Mouse (Mus musculus): Measurements from ENCODE around the gene 1700020D05Rik.
"Not testable (repeated sequence)": the region's sequence is repeated elsewhere in the genome, so short reads cannot be mapped to it uniquely, and the experiment has no call there.

Gene 1700020D05Rik

GRCm38 (mm10) chr19:5494314-5494713 is 9.3 kb downstream of the 1700020D05Rik start:
- no peak for DNase-seq

GRCm38 (mm10) chr19:5493301-5493721 is 10.3 kb downstream of the 1700020D05Rik start:
- not testable (repeated sequence) for DNase-seq

DNA sequence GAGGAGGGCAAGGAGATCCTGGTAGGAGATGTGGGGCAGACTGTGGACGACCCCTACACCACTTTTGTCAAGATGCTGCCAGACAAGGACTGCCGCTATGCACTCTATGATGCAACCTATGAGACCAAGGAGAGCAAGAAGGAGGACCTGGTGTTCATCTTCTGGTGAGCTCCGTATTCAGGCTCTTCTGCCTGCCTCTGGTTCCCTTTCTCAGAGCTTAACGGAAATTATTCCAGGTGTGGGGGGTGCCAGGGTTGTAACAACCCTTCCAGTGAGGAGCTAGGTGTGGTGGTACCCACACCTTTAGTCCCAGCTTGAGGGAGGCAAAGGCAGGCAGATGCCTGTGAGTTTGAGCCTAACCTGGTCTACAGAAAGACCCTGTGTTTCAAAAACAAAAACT is 10.9 kb downstream of the 1700020D05Rik start:
- no peak for DNase-seq

DNA sequence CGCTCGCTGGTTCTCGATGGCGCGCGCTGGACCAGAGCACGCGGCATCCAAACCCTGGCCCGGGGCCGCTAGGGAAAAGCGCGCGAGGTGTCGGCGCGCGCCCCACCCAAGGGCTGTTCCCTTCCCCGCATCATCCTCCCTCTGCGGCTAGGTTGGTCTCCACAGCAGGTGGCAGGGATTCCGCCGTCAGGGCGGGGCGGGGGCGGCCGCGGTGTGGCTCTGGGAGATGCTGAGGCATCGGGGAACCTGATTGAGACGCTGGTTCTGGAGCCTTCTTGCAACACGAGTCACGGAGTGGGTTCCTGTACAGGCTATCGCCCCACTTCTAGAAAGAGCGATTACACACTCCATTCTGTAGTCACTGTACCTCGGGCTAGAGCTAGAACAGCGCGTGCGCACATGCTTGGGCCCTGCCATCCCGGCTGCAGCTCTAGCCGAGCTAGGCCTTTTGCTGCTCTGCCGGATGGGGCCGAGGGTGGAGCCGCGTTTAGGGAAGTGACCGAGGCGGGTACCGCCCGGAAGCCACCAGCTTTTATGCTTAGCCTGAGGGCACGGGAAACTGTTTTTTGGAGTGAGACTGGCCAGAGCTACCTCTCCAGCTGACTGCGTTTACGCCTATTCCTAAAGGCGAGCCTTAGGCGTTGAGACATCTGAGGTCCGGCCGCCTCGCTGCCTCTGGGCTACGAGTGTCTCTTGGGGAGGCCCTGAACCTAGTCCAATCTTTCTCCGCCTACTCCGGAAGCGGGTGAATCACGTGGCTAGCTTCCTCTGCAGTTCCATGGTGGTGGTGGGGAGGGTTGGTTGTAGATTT is 12.5 kb downstream of the 1700020D05Rik start:
- DNase-seq, result peak; percentile 84

DNA sequence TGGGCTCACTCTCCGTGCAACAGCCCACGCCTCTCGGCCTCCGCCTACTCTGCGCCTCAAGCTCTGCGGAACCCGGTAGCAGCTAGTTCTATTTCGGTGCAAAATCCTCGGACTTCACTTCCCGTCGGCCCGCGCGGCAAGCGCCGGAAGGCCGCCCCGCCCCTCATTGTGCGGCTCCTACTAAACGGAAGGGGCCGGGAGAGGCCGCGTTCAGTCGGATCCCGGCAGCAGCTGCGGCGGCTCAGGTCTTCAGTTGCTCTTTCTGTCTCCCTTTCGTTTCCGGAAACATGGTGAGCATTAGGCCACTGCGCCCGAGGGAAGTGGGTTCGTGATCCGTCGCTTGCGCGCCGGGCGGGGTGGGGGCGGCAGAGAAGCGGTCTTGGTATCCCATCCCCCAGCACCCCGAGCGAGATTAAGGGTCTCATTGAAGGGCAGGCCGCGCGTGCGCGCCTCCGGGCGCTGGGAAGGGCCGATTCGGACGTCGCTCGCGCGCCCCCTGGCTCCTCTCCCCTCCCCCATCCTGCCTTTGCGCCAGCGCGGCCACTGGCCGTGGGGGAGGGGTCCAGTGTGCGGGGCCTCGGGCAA is 13.2 kb downstream of the 1700020D05Rik start, which contains the start of gene Cfl1:
Gene Cfl1 (plus strand): TSS at position 143 of the 585 bp plus-strand sequence.
- DNase-seq, result peak; percentile 92 to 94

DNA sequence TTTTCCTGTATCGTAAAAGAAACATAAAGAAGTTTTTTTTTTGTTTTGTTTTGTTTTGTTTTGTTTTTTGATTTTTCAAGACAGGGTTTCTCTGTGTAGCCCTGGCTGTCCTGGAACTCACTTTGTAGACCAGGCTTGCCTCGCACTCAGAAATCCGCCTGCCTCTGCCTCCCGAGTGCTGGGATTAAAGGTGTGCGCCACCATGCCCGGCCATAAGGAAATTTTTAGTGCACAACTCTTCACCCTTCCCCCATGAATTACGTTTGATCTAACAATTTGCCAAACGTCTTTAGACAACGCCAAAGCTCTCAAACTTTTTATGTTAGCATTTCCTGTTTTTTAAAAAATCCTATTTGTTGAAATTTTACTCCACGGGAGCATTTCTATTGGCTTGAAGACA is 13.9 kb downstream of the 1700020D05Rik start:
- DNase-seq, result not testable (repeated sequence)

DNA sequence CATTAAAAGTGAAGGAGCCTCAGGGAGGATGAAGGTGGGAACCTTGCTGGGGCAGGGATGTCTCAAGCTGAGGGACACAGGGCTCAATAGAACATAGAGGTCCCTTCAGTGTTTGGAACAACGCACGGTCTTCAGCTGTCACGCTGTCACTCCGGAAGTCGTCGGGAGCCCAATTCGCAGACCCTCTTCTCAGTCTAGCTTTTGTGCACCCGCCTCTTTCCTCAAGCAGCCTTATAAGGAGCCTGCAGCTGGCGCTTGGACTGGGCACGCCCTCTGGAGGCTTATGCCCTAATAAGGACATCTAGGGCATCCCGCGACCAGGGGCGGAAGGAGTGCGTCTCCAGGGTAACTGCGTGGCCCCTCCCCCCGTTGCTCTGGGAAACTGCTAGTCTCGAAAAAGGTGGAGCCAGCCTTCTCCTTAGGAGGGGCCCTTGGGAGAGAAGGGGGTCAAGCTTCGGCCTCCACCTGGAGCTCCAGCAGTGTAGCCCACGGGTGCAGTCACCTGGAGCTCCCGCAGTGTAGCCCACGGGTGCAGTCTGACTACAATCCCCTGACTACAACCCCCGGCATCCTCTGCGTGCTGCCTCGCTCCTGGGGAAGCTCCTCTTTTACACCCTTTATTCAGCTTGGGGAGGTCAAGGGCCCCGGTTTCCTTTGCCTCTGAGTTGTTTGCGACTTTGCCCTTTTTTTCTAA is 14.6 kb downstream of the 1700020D05Rik start:
- peak; percentile 95 to 96 for DNase-seq

- peak; percentile 94 to 97 for DNase-seq
Measured at GRCm38 (mm10) chr19:5487768-5488550, 15.6 kb downstream of the 1700020D05Rik start, which contains the start of gene Mus81. Gene Mus81, minus strand, starts transcription at chr19:5488402.

- DNase-seq, result no peak
Measured at GRCm38 (mm10) chr19:5486771-5487170, 16.8 kb downstream of the 1700020D05Rik start.

GRCm38 (mm10) chr19:5486286-5486685 is 17.3 kb downstream of the 1700020D05Rik start:
- DNase-seq, result no peak

GRCm38 (mm10) chr19:5485821-5486220 is 17.8 kb downstream of the 1700020D05Rik start:
- no peak for DNase-seq

DNA sequence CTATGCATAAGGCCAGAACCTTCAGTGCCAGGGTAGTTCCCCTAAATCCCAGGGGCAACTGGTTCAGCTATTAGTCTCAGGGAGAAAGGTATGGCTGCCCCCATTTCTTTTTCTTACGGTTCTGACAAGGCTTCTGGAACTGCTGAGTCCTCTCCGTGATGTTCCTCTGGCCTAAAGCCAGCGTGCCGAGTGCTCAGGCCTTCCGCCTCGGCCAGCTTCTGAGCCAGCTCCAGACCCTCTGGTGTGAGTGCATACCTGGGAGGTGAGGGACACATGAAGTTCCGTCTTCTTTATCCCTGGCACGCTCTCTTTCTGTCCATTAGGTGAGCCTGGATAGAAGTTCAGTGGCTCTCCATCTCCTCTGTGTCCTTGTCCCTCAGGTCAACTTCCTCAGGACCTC is 18.2 kb downstream of the 1700020D05Rik start:
- no peak for DNase-seq

GRCm38 (mm10) chr19:5484496-5484895 is 19.1 kb downstream of the 1700020D05Rik start:
- no peak for DNase-seq

- no peak for DNase-seq
Measured at GRCm38 (mm10) chr19:5483386-5484359, 19.9 kb downstream of the 1700020D05Rik start.

DNA sequence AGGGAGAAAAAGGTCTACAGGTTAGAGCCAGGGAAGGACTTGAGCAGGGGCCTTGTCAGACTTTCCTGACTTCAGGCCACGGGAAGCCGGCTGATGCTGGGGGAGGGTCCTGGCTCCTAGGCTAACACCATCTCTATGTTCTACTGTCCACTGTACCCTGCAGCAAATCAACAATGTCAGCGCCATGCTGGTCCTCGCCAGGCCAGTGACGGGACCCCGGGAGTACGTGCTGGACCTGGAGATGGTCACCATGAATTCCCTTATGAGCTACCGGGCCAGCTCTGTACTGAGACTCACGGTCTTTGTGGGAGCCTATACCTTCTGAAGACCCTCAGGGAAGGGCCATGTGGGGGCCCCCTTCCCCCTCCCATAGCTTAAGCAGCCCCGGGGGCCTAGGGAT is 22.2 kb downstream of the 1700020D05Rik start:
- DNase-seq, result no peak

DNA sequence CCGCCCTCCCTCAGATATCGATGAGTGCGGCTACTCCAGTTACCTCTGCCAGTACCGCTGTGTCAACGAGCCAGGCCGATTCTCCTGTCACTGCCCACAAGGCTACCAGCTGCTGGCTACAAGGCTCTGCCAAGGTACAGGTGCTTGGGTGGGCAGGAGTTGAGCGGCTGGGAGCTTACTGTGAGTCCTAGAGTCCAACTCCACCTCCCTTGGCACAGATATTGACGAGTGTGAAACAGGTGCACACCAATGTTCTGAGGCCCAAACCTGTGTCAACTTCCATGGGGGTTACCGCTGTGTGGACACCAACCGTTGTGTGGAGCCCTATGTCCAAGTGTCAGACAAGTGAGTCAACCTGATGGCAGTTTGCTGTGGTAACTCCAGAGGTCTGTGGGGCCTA is 23.6 kb downstream of the 1700020D05Rik start:
- DNase-seq, result no peak

DNA sequence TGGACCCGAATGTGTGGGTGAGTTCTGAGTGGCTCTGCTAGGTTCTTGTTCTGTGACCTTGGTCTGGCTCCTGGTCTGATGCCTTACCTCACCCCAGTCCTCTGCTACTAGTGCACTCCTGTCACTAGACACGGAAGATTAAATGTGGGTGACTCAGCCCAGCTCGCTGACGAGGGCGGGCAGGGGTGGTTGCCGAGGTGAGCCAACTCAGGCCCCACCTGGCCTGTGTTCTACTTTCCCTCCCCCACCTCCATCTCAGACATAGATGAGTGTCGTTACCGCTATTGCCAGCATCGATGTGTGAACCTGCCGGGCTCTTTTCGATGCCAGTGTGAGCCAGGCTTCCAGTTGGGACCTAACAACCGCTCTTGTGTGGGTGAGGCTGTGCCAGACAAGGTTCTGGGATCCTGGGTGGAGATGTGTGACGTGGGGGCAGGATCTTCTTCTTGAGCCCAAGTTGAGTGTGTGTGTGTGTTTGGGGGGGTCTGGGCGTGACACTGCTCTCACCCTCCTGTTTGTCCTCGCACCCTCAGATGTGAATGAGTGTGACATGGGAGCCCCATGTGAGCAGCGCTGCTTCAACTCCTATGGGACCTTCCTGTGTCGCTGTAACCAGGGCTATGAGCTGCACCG is 25.8 kb downstream of the 1700020D05Rik start:
- DNase-seq, result no peak

DNA sequence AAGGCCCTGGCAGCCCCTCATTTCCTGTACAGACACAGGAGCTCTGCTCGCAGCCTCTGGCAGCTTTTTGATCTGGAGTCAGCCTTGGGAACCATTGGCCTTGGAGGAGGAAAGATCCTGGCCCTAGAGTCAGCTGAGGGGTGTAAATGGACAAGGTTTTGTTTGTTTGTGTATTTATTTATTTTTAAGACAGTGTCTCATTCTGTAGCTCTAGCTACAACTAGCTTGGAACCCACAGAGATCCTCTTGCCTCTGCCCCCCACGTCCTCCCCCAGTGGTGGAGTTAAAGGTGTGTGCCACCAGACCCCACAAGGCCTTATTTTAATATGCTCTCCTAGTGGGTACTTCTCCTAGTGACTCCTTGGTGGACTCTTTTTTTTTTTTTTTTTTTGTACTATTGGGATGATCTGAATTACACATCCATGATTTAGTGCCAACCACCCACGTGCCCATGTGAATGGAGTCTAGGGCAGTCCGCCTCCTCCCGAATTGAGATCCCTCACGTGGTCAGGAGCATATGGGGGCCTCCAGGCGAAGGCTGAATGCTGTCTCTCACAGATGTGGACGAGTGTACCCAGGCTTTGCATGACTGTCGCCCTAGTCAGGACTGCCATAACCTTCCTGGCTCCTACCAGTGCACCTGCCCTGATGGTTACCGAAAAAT is 26.5 kb downstream of the 1700020D05Rik start:
- DNase-seq, result no peak

DNA sequence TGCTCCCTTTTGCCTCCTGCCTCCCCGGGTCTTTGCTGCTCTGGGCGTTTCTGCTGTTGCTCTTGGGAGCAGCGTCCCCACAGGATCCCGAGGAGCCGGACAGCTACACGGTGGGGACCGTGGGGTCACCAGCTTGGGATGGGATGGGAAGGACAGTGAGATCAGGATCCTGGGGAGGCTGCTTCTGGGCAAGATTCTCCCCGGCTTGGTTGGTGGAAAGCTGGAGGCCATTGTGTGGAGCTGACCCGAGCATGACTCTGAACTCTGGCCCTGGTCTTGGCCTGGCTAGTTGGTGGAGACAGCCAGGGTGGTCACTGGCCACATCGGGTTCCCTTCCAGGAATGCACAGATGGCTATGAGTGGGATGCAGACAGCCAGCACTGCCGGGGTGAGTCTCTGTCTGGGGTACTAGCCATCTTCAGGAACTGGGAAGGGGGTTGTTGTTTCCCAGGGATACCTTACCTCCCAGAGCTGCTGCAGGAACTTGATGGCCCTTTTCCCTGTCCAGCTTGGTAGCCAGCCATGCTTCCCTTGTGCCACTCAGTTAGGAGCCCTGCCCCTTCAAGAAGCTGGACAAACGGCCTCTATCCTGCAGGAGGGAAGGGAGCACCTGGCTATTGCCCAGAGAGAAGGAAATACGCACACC is 28.4 kb downstream of the 1700020D05Rik start:
- DNase-seq, result no peak
